Mouse (Mus musculus) cortical plate, adult 2 months (tissue): ENCODE measurements at regions not wholly inside any gene's neighbourhood (a gene's known extent, or its start where the extent isn't known, plus 50 kb on each side); places are given as distances from the start of the nearest gene placed in this dataset.

Experiments
- CTCF ChIP-seq: fragments of 200-500 bp; IDR thresholded peaks from 2 replicates; pipeline ENCODE4 v1.5.1; 2011; ENCODE audit warnings: mild to moderate bottlenecking, control low read depth, low read length; ENCODE audit not compliant: insufficient read depth; ENCODE audit errors: extremely low read depth
- POLR2A ChIP-seq: fragments of 200-500 bp; IDR thresholded peaks from 2 replicates; pipeline ENCODE4 v1.6.1; 2011; ENCODE audit warnings: mild to moderate bottlenecking, low read length, control low read depth; ENCODE audit not compliant: insufficient read depth; ENCODE audit errors: extremely low read depth

GRCm38 (mm10) chr15:86763581-86764375 lies 549.5 kb downstream of the Tbc1d22a start:
- no peak for TF ChIP-seq CTCF
- TF ChIP-seq POLR2A, result no peak
